Mouse (Mus musculus) embryonic facial prominence, embryonic 10.5 days (tissue): ENCODE data around the gene Bend6. TPM values are rescaled to one million over a fixed set of nuclear protein-coding genes. Genes with fewer than 3 reads are reported as not detected.
A peak's percentile ranks its signal among the peaks of the same experiment; 100 is the strongest.

Experiments used
- DNase-seq: peaks from one replicate; pipeline ENCODE4 v3.0.0-alpha.2; 2017; ENCODE audit warnings: low spot score
- H3K27ac ChIP-seq: fragments of 300-500 bp; sonication (generic); replicated peaks from 2 replicates; pipeline ENCODE4 v1.5.1; 2016; ENCODE audit warnings: mild to moderate bottlenecking
- H3K27me3 ChIP-seq: fragments of 300-500 bp; sonication (generic); replicated peaks from 2 replicates; pipeline ENCODE4 v1.6.1; 2016; ENCODE audit warnings: low read depth, mild to moderate bottlenecking; ENCODE audit not compliant: poor library complexity, severe bottlenecking
- H3K36me3 ChIP-seq: fragments of 300-500 bp; sonication (generic); replicated peaks from 2 replicates; pipeline ENCODE4 v1.6.1; 2016; ENCODE audit warnings: mild to moderate bottlenecking, moderate library complexity
- H3K4me1 ChIP-seq: fragments of 300-500 bp; sonication (generic); 2 replicates; pipeline ENCODE4 v1.6.1; 2016
- H3K4me3 ChIP-seq: fragments of 300-500 bp; sonication (generic); 2 replicates; pipeline ENCODE4 v1.5.1; 2016; ENCODE audit warnings: mild to moderate bottlenecking, moderate library complexity
- H3K9me3 ChIP-seq: fragments of 300-500 bp; sonication (generic); 2 replicates; pipeline ENCODE4 v1.6.1; 2016; ENCODE audit warnings: mild to moderate bottlenecking
- WGBS: fragments of 180-500 bp; shearing (Covaris S2); methylation state at CpG from one replicate; pipeline ENCODE4 v1.1.7; 2016; 5-methylcytosine and 5-hydroxymethylcytosine counted together
- polyA plus RNA-seq: library from polyadenylated mRNA; unstranded; fragments of >200 nt; fragmentation: Nextera tagmentation; extraction: Ambion mirVana; gene quantifications from 2 replicates; pipeline ENCODE4 v1.2.1, GENCODE M21; 2016

Gene Bend6
- polyA plus RNA-seq, 1 experiment from 2014 or later = 2.2 TPM

GRCm38 (mm10) chr1:33898373-33898772, 9.2 kb downstream of the Bend6 start:
- no peak overlapping the region for H3K4me3 ChIP-seq
- no peaks in the 10 kb centered on the region for H3K36me3 ChIP-seq
- H3K27ac ChIP-seq = no peak overlapping the region
- DNase-seq = peak; percentile 6
- H3K27me3 ChIP-seq = no peaks in the 10 kb centered on the region
- WGBS = 80% methylated on average over 6 of the region's 6 CpGs
- peaks cover 5% of the 10 kb centered on the region for H3K4me1 ChIP-seq
- H3K9me3 ChIP-seq = no peaks in the 10 kb centered on the region

DNA sequence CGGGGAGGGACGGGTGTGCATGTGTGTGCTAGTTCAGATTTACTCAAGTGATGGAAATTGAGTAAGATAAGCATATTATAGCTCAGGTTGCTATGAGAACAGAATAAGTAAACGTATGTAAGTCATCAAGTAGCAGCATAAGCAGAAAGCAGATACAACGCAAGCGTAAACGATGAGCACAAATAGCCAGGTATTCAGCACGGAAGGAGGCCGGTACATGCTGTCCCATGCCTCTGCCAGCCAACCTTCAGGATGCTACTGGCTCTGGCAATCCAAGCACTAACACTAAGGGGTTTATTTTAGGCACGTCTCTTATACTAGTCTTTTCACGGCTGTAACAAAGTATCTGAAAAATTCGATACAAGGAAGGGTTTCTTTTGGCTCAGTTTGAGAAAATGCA, 10.2 kb downstream of the Bend6 start:
- H3K36me3 ChIP-seq = no peaks in the 10 kb centered on the region
- H3K27ac ChIP-seq = no peak overlapping the region
- peak; percentile 5 for DNase-seq
- no peak overlapping the region for H3K4me3 ChIP-seq
- no peaks in the 10 kb centered on the region for H3K9me3 ChIP-seq
- peaks cover 5% of the 10 kb centered on the region for H3K4me1 ChIP-seq
- 89% methylated on average over 11 of the region's 11 CpGs for WGBS
- no peaks in the 10 kb centered on the region for H3K27me3 ChIP-seq

GRCm38 (mm10) chr1:33896666-33897065, 10.9 kb downstream of the Bend6 start:
- WGBS = 82% methylated on average over 4 of the region's 4 CpGs
- Histone ChIP-seq H3K4me3 (no peak overlapping the region), H3K9me3 (no peaks in the 10 kb centered on the region), H3K27ac (no peak overlapping the region), H3K36me3 (no peaks in the 10 kb centered on the region), H3K27me3 (no peaks in the 10 kb centered on the region), H3K4me1 (peaks cover 5% of the 10 kb centered on the region)
- peak; percentile 4 for DNase-seq

- peak; percentile 7 for DNase-seq
- Histone ChIP-seq H3K27ac (no peak overlapping the region), H3K27me3 (no peaks in the 10 kb centered on the region), H3K36me3 (no peaks in the 10 kb centered on the region), H3K4me3 (no peak overlapping the region), H3K4me1 (peaks cover 5% of the 10 kb centered on the region), H3K9me3 (no peaks in the 10 kb centered on the region)
- 75% methylated on average over 6 of the region's 6 CpGs for WGBS
These were observed 11.5 kb downstream of the Bend6 start for GRCm38 (mm10) chr1:33896116-33896515.

DNA sequence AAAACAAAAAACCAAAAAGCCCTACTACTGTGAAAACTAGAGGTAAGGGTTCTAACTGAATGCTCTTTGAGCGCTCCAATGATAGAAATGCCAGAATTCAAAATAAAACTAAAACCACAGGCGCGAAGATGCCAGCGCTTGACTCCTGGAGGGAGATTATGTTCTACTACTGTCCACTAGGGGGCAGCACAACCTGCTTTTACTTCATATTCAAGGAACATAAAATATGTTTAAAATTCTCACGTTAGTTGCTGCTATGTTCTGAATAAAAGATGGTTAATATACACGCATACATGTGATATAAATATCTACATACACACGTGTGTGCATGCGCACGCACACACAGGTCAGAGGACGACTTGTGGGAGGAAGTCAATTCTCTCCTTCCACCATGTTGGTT, 14.8 kb downstream of the Bend6 start:
- Histone ChIP-seq H3K4me1 (peaks cover under 1% of the 10 kb centered on the region; the same call in 1 of the 2 replicates), H3K36me3 (no peaks in the 10 kb centered on the region), H3K9me3 (no peaks in the 10 kb centered on the region), H3K27me3 (no peaks in the 10 kb centered on the region), H3K4me3 (no peak overlapping the region), H3K27ac (no peak overlapping the region)
- WGBS = 73% methylated on average over 10 of the region's 10 CpGs
- DNase-seq = peak; percentile 39

GRCm38 (mm10) chr1:33883102-33883839, 24.3 kb downstream of the Bend6 start:
- no peaks in the 10 kb centered on the region for H3K36me3 ChIP-seq
- peak; percentile 40 for DNase-seq
- peaks cover 5% of the 10 kb centered on the region; the same call in 1 of the 2 replicates for H3K4me1 ChIP-seq
- 20% methylated on average over 18 of the region's 18 CpGs for WGBS
- peak overlapping the region; percentile 40 for H3K4me3 ChIP-seq
- no peaks in the 10 kb centered on the region for H3K27me3 ChIP-seq
- no peak overlapping the region for H3K27ac ChIP-seq
- no peaks in the 10 kb centered on the region for H3K9me3 ChIP-seq

DNA sequence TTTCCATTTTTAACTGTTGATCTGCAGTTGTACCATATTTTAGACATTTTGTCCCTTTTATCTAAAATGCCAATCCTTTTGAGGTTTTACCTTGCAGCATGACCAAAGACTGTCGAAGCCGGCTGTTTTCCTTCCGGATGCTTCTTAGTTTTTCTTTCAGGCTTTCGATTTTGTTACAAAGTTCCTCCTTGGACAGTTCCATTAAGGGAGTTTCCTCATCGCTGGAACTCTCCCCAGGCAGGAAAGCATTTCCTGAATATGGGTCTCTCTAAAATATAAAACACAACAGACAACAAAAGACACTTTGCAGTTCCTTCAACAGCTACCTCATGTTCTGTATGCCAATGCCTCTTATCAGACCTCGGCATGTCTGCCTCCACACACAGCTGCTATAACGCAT, 29.4 kb downstream of the Bend6 start:
- H3K27ac ChIP-seq = no peak overlapping the region
- 82% methylated on average over 7 of the region's 7 CpGs for WGBS
- H3K4me3 ChIP-seq = no peak overlapping the region
- no peaks in the 10 kb centered on the region for H3K4me1 ChIP-seq
- no peaks in the 10 kb centered on the region for H3K36me3 ChIP-seq
- no peaks in the 10 kb centered on the region for H3K27me3 ChIP-seq
- H3K9me3 ChIP-seq = no peaks in the 10 kb centered on the region
- DNase-seq = no peak

DNA sequence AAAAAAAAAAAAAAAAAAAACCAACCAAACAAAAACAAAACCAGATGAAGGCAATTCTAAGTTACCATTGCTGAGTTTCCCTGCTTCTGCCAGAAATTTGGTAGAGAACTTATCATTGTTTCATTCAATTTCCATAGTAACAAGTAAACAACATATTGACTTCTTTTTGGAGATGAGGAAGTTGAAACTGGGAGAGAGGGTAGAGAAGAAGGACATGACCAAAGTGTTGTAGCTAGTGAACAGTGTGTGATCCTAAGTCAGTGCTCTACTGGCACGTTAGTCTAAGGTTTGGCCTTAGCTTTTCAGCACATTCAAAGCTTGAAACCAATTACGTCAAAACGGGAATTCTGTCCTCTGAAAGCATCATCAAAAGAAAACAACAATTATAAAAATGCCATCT, 31.2 kb downstream of the Bend6 start:
- H3K27ac ChIP-seq = no peak overlapping the region
- DNase-seq = no peak
- H3K27me3 ChIP-seq = no peaks in the 10 kb centered on the region
- no peaks in the 10 kb centered on the region for H3K9me3 ChIP-seq
- H3K4me3 ChIP-seq = no peak overlapping the region
- H3K36me3 ChIP-seq = no peaks in the 10 kb centered on the region
- no peaks in the 10 kb centered on the region for H3K4me1 ChIP-seq
- WGBS = 87% methylated on average over 3 of the region's 3 CpGs

- Histone ChIP-seq H3K4me3 (no peak overlapping the region), H3K36me3 (no peaks in the 10 kb centered on the region), H3K27ac (no peak overlapping the region), H3K27me3 (no peaks in the 10 kb centered on the region), H3K4me1 (no peaks in the 10 kb centered on the region), H3K9me3 (no peaks in the 10 kb centered on the region)
- WGBS = 50% methylated on average over 6 of the region's 6 CpGs
- peak; percentile 39 for DNase-seq
These were observed 31.9 kb downstream of the Bend6 start for GRCm38 (mm10) chr1:33875691-33876090.

- H3K4me1 ChIP-seq = no peaks in the 10 kb centered on the region
- H3K27me3 ChIP-seq = no peaks in the 10 kb centered on the region
- no peaks in the 10 kb centered on the region for H3K36me3 ChIP-seq
- 88% methylated on average over 5 of the region's 5 CpGs for WGBS
- H3K4me3 ChIP-seq = no peak overlapping the region
- no peak overlapping the region for H3K27ac ChIP-seq
- H3K9me3 ChIP-seq = no peaks in the 10 kb centered on the region
- no peak for DNase-seq
These were observed 34.1 kb downstream of the Bend6 start for GRCm38 (mm10) chr1:33873561-33873960.

GRCm38 (mm10) chr1:33869437-33869836, 38.2 kb downstream of the Bend6 start:
- Histone ChIP-seq H3K36me3 (no peaks in the 10 kb centered on the region), H3K4me1 (no peaks in the 10 kb centered on the region), H3K4me3 (no peak overlapping the region), H3K9me3 (no peaks in the 10 kb centered on the region), H3K27me3 (no peaks in the 10 kb centered on the region), H3K27ac (no peak overlapping the region)
- WGBS = 89% methylated on average over 3 of the region's 3 CpGs
- no peak for DNase-seq

DNA sequence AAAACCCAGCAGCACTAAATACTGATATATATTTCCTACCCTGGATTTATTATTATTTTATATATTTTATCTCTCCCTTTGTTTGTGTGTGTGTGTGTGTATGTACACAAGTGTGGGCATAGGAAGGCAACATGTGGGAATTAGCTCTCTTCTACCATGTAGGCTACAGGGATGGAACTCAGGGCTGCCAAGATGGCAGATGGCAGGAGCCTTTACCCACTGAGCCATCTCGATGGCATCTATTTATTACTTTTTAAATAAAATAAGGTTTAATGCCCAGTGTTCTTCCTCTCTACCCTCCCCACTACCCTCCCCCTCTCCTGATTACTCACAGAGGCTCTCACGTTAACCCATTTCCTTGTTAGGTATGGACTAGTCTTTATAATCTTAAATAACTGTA, 38.6 kb downstream of the Bend6 start:
- Histone ChIP-seq H3K9me3 (no peaks in the 10 kb centered on the region), H3K36me3 (no peaks in the 10 kb centered on the region), H3K27me3 (no peaks in the 10 kb centered on the region), H3K4me3 (no peak overlapping the region), H3K27ac (no peak overlapping the region), H3K4me1 (no peaks in the 10 kb centered on the region)
- DNase-seq = no peak
- 89% methylated on average over 2 of the region's 2 CpGs for WGBS

- H3K9me3 ChIP-seq = no peaks in the 10 kb centered on the region
- no peaks in the 10 kb centered on the region for H3K4me1 ChIP-seq
- no peak for DNase-seq
- H3K36me3 ChIP-seq = no peaks in the 10 kb centered on the region
- H3K4me3 ChIP-seq = no peak overlapping the region
- 93% methylated on average over 2 of the region's 2 CpGs for WGBS
- H3K27ac ChIP-seq = no peak overlapping the region
- no peaks in the 10 kb centered on the region for H3K27me3 ChIP-seq
These were observed 60.8 kb downstream of the Bend6 start for GRCm38 (mm10) chr1:33846807-33847206.
